Mouse (Mus musculus) neural tube, embryonic 13.5 days (tissue): ENCODE measurements around the gene Ubac2. TPM values are rescaled to one million over a fixed set of nuclear protein-coding genes. Genes with fewer than 3 reads are reported as not detected.

ENCODE experiments used
- ATAC-seq: fragments of 200-750 bp; cut with Nextera tagmentation; 2 replicates; pipeline ENCODE4 v1.8.0; 2017; ENCODE audit warnings: low read depth, mild to moderate bottlenecking, moderate TSS enrichment, moderate library complexity
- H3K27ac ChIP-seq: fragments of 300-500 bp; sonication (generic); replicated peaks from 2 replicates; pipeline ENCODE4 v1.5.1; 2015; ENCODE audit warnings: moderate library complexity, mild to moderate bottlenecking, inconsistent platforms
- H3K27me3 ChIP-seq: fragments of 300-500 bp; sonication (generic); 2 replicates; pipeline ENCODE4 v1.6.1; 2015; ENCODE audit warnings: mild to moderate bottlenecking, inconsistent platforms
- H3K36me3 ChIP-seq: fragments of 300-500 bp; sonication (generic); 2 replicates; pipeline ENCODE4 v1.6.1; 2015; ENCODE audit warnings: mild to moderate bottlenecking, inconsistent platforms
- H3K4me1 ChIP-seq: fragments of 300-500 bp; sonication (generic); replicated peaks from 2 replicates; pipeline ENCODE4 v1.6.1; 2015; ENCODE audit warnings: inconsistent platforms
- H3K4me2 ChIP-seq: fragments of 300-500 bp; sonication (generic); 2 replicates; pipeline ENCODE4 v1.6.1; 2015; ENCODE audit warnings: inconsistent platforms, mild to moderate bottlenecking, moderate library complexity
- H3K4me3 ChIP-seq: fragments of 300-500 bp; sonication (generic); 2 replicates; pipeline ENCODE4 v1.5.1; 2015; ENCODE audit warnings: mild to moderate bottlenecking, inconsistent platforms
- H3K9ac ChIP-seq: fragments of 300-500 bp; sonication (generic); 2 replicates; pipeline ENCODE4 v1.6.1; 2015; ENCODE audit warnings: moderate library complexity, mild to moderate bottlenecking, inconsistent platforms
- H3K9me3 ChIP-seq: fragments of 300-500 bp; sonication (generic); 2 replicates; pipeline ENCODE4 v1.6.1; 2016; ENCODE audit warnings: inconsistent platforms
- WGBS: fragments of 180-500 bp; shearing (Covaris S2); methylation state at CpG from one replicate; pipeline ENCODE4 v1.1.7; 2015; 5-methylcytosine and 5-hydroxymethylcytosine counted together
- polyA plus RNA-seq: library from polyadenylated mRNA; unstranded; fragments of >200 nt; fragmentation: Nextera tagmentation; extraction: Ambion mirVana; gene quantifications from 2 replicates; pipeline ENCODE4 v1.2.1, GENCODE M21; 2015

The Ubac2 gene
- polyA plus RNA-seq, 1 experiment from 2014 or later: 54.6 TPM

DNA sequence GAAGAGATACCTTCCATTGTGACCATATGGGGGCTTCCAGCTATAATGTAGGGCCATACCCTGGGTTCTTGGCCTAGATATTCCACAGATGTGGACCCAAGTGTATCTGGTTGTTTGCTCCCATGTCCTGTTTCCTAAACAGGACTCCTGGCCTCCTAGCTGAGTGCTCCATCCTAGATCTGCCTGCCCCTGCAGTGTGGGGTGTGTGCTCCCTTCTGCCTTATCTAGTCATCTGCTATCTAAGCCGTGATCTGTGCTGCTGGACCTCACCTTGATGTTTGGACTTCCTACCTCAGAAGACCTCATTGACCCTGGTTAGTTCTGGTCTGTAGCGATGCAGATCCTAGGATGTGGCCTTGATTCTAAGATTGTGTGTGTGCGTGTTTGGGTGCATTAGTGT lies 111.4 kb downstream of the Ubac2 start:
- H3K9me3 ChIP-seq: no peaks in the 10 kb centered on the region
- H3K27ac ChIP-seq: no peak overlapping the region
- H3K27me3 ChIP-seq: no peaks in the 10 kb centered on the region
- WGBS: 97% methylated on average over 3 of the region's 3 CpGs
- H3K9ac ChIP-seq: no peak overlapping the region
- H3K4me1 ChIP-seq: no peaks in the 10 kb centered on the region
- no peak overlapping the region for H3K4me2 ChIP-seq
- H3K36me3 ChIP-seq: peaks cover 9% of the 10 kb centered on the region
- H3K4me3 ChIP-seq: no peak overlapping the region
- no peak for ATAC-seq

DNA sequence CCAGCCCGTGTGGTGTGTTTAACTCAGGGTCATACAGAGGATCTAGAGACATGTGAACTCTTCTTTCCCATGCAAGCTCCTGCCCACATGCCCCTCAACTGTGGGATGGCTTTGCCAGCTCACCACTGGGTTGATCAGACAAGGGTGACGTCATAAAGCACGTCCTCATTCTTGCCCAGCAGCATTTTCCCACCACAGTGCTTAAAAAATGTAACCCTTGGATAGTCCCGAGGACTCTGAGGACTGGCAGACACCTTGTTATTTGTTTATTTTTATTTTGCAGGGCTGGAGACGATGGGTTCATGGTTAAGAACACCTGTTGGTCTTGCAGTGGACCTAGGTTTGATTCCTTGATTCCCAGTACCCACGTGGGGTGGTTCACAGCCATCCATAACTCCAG lies 112.5 kb downstream of the Ubac2 start:
- H3K9me3 ChIP-seq: no peaks in the 10 kb centered on the region
- H3K4me1 ChIP-seq: no peaks in the 10 kb centered on the region
- no peak overlapping the region for H3K9ac ChIP-seq
- H3K27me3 ChIP-seq: no peaks in the 10 kb centered on the region
- H3K4me3 ChIP-seq: no peak overlapping the region
- no peak overlapping the region for H3K4me2 ChIP-seq
- 91% methylated on average over 6 of the region's 6 CpGs for WGBS
- ATAC-seq: no peak
- peaks cover 20% of the 10 kb centered on the region for H3K36me3 ChIP-seq
- H3K27ac ChIP-seq: no peak overlapping the region

DNA sequence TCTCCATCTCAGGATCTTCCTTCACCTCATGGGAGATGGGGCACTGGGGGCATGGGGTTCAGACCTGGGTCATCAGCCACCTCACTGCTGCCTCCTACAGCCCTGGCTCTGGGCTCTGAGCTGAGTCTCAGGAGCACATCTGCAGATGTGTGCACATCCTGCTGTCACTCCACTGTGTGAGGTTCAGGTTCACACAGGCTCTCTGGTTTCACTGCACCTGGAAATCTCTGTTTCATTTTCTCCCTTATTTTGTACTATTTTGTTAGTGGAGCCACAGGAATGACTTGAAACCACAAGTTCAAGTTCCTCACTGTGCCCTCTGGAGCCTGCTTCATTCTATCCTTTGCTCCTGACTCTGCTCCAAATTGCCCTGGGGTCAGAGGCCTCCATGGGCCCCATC lies 113.5 kb downstream of the Ubac2 start:
- ATAC-seq: no peak
- Histone ChIP-seq H3K27ac (no peak overlapping the region), H3K4me2 (no peak overlapping the region), H3K9ac (no peak overlapping the region), H3K4me1 (no peaks in the 10 kb centered on the region), H3K9me3 (no peaks in the 10 kb centered on the region), H3K27me3 (no peaks in the 10 kb centered on the region), H3K4me3 (no peak overlapping the region), H3K36me3 (peaks cover 28% of the 10 kb centered on the region)

DNA sequence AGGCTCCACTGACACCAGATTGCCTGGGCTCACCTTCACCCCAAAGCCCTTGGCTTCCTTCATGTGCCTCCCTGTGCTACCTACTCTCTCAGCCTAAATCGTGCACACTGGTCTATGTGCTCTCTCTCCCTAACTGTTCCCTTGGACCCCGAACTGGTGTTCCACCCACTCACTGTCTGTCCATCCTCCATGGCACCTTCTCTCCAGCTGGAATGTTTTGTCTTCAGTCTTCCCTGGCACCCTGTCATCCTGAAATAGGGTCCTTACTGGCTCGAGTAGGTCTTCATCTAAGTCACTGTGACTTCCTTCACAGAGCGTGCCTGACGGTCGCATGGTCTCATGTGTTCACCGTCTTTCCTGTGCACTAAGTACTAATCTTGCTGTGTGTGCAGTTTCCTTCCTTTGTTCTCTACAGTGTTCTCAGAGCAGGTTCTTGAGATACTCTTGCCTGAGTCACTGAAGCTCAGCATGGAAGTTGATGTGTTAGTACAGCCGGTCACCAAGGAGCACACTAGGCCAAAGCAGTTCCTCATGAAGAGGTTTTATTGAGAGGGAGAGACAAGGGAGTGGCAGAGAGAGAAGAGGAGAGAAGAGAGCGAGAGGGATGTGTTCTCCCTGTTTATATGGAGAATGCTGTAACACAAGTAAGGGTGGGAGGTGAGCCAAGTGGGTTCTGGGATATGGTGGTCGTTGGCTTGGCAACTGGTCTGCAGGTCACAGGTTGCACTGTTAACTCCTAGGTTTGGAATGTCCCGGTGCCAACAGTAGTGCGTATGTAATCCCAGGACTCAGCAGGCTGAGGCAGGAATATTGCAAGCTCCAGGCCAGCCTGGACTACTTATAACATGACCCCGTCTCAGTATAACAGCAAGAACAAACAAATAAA lies 114.2 kb downstream of the Ubac2 start:
- Histone ChIP-seq H3K4me3 (no peak overlapping the region), H3K9me3 (no peaks in the 10 kb centered on the region), H3K27me3 (no peaks in the 10 kb centered on the region), H3K27ac (no peak overlapping the region), H3K4me1 (no peaks in the 10 kb centered on the region), H3K9ac (no peak overlapping the region), H3K36me3 (peaks cover 28% of the 10 kb centered on the region), H3K4me2 (no peak overlapping the region)
- ATAC-seq: no peak
- 93% methylated on average over 13 of the region's 13 CpGs for WGBS

DNA sequence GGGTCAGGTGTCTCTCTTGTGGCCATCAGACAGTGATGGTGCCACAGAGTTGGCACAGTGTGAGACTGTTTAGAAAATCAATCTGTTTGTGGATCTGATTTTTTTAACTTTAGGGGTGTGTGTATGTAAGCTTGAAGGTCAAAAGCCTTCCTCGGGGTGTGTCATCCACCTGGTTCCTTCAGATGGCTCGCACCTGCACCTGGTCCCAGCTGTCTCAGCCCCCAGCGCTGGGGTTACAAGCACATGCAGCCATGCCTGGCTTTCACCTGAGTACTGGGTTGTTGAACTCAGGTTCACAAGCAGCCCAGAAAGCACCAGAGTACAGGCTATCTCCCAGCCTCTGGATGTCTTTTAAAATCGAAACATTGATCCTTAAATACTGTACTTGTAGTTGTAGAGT lies 115.2 kb downstream of the Ubac2 start:
- Histone ChIP-seq H3K9ac (no peak overlapping the region), H3K27ac (no peak overlapping the region), H3K4me2 (no peak overlapping the region), H3K36me3 (peaks cover 28% of the 10 kb centered on the region), H3K27me3 (no peaks in the 10 kb centered on the region), H3K4me3 (no peak overlapping the region), H3K9me3 (no peaks in the 10 kb centered on the region), H3K4me1 (no peaks in the 10 kb centered on the region)
- no peak for ATAC-seq
- WGBS: 95% methylated on average over 4 of the region's 4 CpGs

DNA sequence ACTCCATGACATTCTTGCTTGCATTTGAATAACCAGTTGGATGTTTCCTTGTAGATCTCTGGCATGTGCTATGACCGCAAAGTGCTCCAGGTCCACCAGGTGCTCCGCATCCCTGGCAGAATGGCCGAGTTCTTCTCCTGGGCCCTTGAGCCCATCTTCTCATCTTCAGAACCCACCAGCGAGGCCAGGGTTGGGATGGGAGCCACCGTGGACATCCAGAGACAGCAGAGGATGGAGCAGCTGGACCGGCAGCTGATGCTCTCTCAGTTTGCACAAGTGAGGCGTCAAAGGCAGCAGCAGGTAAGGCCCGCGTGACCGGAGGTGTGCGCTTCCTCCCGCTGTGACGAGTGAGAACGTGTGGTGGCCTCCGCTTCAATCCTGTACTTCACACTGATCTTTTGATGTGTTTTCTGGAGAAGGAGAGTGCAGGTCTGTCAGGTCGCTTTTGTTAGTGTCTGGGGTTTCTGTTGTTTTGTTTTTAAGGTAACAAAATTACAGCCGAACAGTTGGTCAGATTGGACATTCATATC lies 115.8 kb downstream of the Ubac2 start:
- ATAC-seq: no peak
- Histone ChIP-seq H3K27ac (no peak overlapping the region), H3K4me1 (no peaks in the 10 kb centered on the region), H3K4me3 (no peak overlapping the region), H3K27me3 (no peaks in the 10 kb centered on the region), H3K4me2 (no peak overlapping the region), H3K9ac (no peak overlapping the region), H3K9me3 (no peaks in the 10 kb centered on the region), H3K36me3 (peaks cover 28% of the 10 kb centered on the region)
- WGBS: 95% methylated on average over 17 of the region's 17 CpGs

DNA sequence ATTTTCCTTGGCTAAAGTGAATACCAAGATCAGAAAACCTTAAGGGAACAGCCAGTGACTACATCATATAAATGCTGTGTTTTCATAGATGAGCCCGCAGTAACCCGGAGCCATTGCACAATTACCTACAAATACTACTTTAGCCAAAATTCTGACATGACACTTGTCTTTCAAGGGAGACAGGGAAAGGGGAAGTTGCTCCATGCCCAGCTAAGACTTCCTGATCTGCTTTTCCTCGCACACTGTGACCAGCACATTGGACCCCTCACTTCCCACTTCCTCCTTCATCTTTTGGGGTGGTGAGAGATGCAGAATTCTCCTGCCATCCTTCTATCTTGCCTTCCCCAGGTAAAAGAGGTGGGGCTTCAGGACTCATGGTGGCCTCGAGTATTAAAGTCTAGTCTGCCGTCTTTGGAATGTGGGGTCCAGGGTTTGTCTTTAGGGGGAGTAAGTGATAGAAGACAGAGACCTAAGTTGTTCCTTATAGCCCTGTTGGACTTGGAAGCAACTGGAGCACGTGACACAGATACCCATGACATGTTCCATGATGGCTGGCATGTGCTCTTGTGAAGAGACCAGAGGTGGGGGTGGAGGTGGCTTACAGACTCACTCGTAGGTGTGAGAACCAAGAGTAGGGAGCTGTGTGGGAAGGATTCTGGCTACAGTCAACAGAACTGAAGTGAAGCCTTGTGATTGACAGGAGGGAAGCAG lies 116.6 kb downstream of the Ubac2 start:
- Histone ChIP-seq H3K27me3 (no peaks in the 10 kb centered on the region), H3K36me3 (peaks cover 28% of the 10 kb centered on the region), H3K27ac (no peak overlapping the region), H3K9ac (no peak overlapping the region), H3K4me1 (no peaks in the 10 kb centered on the region), H3K4me2 (no peak overlapping the region), H3K4me3 (no peak overlapping the region), H3K9me3 (no peaks in the 10 kb centered on the region)
- WGBS: 95% methylated on average over 7 of the region's 7 CpGs
- ATAC-seq: no peak

DNA sequence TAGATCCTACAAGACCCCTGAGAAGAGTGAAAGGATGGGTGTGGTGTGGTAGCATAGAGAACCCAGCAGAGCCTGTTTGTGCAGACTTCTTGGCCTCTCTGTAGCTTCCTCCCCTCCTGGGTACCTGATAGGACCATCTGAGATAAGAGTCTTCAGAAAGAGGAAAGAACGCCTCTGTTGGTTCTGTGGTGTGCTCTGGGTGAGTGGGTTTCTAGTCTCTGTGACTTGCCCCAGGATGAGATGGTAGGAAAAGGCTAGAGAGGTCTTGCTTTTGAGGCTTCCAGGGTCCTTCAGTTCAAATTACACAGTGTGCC lies 117.1 kb downstream of the Ubac2 start:
- Histone ChIP-seq H3K9ac (no peak overlapping the region), H3K27ac (no peak overlapping the region), H3K9me3 (no peaks in the 10 kb centered on the region), H3K4me1 (no peaks in the 10 kb centered on the region), H3K36me3 (peaks cover 28% of the 10 kb centered on the region), H3K4me3 (no peak overlapping the region), H3K27me3 (no peaks in the 10 kb centered on the region), H3K4me2 (no peak overlapping the region)
- ATAC-seq: no peak
- WGBS: 96% methylated on average over 1 of the region's 1 CpGs

DNA sequence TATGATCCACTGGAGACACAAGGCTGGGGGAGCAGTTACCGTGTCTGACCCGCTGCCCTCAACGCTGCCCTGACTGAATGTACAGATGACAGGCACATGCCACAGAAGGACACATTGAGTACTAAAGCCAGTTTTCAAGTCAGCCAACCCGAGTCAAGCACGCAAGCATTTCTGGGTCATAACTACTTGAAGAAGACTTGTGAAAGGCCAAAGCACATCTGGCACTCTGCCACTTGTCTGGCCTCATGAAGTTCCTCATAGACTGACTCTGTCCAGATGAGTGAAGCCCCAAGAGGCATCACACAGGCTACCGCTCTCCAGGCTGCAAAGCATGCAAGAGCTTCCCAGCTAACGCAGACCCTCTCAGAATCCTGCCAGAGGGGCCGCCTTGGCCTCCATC lies 118.4 kb downstream of the Ubac2 start:
- ATAC-seq: no peak
- H3K36me3 ChIP-seq: peaks cover 28% of the 10 kb centered on the region
- no peak overlapping the region for H3K4me3 ChIP-seq
- no peaks in the 10 kb centered on the region for H3K4me1 ChIP-seq
- no peak overlapping the region for H3K4me2 ChIP-seq
- H3K27me3 ChIP-seq: no peaks in the 10 kb centered on the region
- H3K9me3 ChIP-seq: no peaks in the 10 kb centered on the region
- H3K9ac ChIP-seq: no peak overlapping the region
- WGBS: 89% methylated on average over 8 of the region's 8 CpGs
- no peak overlapping the region for H3K27ac ChIP-seq

DNA sequence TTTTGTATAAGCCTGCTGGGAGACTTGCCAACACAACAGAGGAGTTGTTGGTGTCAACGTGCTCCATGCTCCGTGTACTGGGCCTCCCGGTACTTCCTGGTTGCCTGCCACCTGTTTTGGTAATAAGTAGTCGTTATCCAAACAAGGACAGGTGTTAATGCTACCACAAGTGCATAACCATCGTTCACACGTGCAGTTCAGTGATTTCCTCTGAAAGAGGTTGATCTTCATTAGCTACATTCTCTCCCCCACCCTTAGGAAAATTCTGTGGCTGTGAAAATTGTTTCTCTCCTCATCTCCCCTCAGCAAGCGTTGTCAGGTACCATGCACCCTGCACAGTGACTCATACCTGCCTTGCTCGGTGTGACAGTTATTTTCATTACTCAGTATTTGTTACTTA lies 121.0 kb downstream of the Ubac2 start:
- no peak for ATAC-seq
- no peaks in the 10 kb centered on the region for H3K27me3 ChIP-seq
- H3K4me3 ChIP-seq: no peak overlapping the region
- H3K4me1 ChIP-seq: no peaks in the 10 kb centered on the region
- H3K4me2 ChIP-seq: no peak overlapping the region
- no peak overlapping the region for H3K9ac ChIP-seq
- H3K27ac ChIP-seq: no peak overlapping the region
- H3K36me3 ChIP-seq: peaks cover 23% of the 10 kb centered on the region
- no peaks in the 10 kb centered on the region for H3K9me3 ChIP-seq
- 91% methylated on average over 8 of the region's 8 CpGs for WGBS

DNA sequence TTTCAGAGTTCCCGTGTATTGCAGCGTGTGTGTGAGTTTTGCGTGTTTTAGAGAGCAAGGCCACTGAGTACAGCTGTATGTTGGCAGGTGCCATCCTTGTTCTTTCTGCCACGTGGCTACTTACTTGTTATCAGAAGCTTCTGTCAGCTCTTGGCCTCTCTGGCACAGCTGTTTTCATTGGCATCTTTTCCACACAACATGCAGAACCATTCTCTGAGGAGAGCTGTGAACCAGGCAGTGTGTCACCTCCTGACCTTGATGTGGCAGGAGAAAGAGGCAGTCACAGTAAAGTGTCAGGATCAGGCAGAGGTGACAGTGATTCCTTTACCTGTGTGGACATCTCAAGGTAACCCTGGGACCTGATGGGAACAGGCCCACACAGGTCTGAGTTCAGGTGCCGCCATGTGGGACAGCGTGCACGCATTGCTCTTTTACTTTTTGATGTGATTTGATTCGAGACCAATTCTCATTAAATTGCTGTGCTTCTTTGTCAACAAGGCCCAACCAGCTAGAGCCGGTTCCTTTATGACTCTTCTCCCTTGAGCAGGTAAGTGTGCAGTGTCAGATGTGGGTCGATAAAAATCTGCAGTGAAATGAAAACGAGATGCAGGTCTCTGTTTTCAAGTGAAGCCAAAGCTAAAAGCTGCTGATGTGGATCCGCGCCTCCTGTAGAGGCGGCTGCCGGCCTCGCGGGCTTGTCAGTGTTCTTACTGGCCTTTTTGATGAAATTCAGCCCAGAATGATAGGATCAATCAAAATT lies 122.1 kb downstream of the Ubac2 start:
- H3K27me3 ChIP-seq: no peaks in the 10 kb centered on the region
- no peak overlapping the region for H3K27ac ChIP-seq
- H3K4me1 ChIP-seq: no peaks in the 10 kb centered on the region
- no peak overlapping the region for H3K4me2 ChIP-seq
- no peak for ATAC-seq
- H3K9me3 ChIP-seq: no peaks in the 10 kb centered on the region
- 92% methylated on average over 17 of the region's 17 CpGs for WGBS
- H3K4me3 ChIP-seq: no peak overlapping the region
- H3K36me3 ChIP-seq: peaks cover 12% of the 10 kb centered on the region; the same call in 1 of the 2 replicates
- no peak overlapping the region for H3K9ac ChIP-seq

DNA sequence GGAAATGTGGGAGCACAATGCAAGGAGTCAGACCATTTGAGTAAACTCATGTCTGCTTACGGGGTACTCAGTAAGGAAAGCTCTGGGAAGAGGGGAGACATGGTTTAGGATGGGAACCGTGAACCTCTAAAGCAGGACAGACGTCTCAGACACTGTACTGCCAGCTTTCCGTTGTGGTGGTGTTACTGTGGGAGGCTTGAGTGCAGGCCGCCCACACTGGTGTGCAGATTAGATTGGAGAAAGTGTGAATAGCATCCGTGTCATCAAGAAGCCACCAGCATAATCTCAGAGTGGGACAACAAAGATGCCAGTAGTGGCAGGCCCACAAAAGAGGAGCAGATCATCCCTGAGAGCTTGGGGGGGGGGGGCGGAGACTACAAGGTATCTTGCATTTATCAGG lies 123.8 kb downstream of the Ubac2 start:
- Histone ChIP-seq H3K27ac (no peak overlapping the region), H3K4me1 (no peaks in the 10 kb centered on the region), H3K27me3 (no peaks in the 10 kb centered on the region), H3K36me3 (no peaks in the 10 kb centered on the region), H3K4me3 (no peak overlapping the region), H3K4me2 (no peak overlapping the region), H3K9ac (no peak overlapping the region), H3K9me3 (no peaks in the 10 kb centered on the region)
- ATAC-seq: no peak
- 95% methylated on average over 7 of the region's 7 CpGs for WGBS
